Mouse (Mus musculus) embryonic fibroblast, embryonic 13.5 days (primary cell): ENCODE results near the gene Trf.

Experiments used
- CTCF ChIP-seq: IDR thresholded peaks from 2 replicates; pipeline ENCODE4 v1.5.1; 2011; ENCODE audit warnings: mild to moderate bottlenecking, control low read depth, low read length, moderate library complexity, borderline replicate concordance; ENCODE audit not compliant: insufficient read depth
- POLR2A ChIP-seq: IDR thresholded peaks from 2 replicates; pipeline ENCODE4 v1.6.1; 2011; ENCODE audit warnings: low read depth, mild to moderate bottlenecking, control low read depth, low read length, moderate library complexity

DNA sequence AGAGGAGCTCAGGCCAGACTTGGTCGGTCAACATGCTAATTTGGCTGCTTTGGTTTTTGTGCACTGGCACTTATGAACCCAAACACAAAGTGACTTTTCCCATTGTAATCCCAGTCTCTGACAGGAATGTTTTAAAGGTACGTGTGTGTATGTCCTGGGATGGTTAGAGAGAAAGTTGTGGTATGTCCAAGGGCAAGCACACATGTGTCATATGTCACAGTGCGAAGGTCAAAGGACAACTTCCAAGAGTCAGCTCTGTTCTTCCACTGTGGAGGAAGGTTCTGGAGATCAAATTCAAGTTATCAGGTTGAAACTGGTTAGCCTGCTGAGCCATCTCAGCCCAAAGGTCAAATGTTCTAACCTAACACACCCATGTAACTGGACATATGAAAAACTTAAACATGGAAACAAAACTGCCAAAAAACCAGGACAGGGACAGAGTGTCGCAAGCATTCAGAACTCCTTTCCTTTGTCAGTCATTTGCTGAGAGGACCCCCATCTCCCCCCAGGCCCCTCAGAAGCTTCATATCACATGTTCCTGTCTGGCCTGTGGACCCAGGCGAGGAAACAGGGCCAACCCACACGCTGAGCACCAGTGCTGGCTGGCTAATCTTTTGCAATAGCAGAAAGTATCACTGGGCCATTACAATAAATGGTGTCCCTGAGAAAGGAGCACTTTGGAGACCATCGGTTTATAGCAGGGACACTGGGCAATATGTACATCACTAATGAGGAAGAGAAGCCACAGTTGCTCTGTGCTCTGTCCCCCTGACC lies 2.2 kb upstream of the Trf start:
- no peak for TF ChIP-seq CTCF
- TF ChIP-seq POLR2A, result no peak
